Mouse (Mus musculus) embryo, embryonic 11.5 days (tissue): Measurements from ENCODE around the gene Tbc1d22a.

Experiments
- DNase-seq: peaks from one replicate; pipeline ENCODE4 v3.0.0-alpha.2; 2012; ENCODE audit warnings: low read depth, low spot score

Tbc1d22a gene

GRCm38 (mm10) chr15:86439015-86439796 is 224.9 kb downstream of the Tbc1d22a start:
- DNase-seq: no peak

- DNase-seq: no peak
Measured at GRCm38 (mm10) chr15:86444271-86444670, 230.0 kb downstream of the Tbc1d22a start.

GRCm38 (mm10) chr15:86446064-86446463 is 231.8 kb downstream of the Tbc1d22a start:
- no peak for DNase-seq

- DNase-seq: no peak
Measured at GRCm38 (mm10) chr15:86447251-86447650, 233.0 kb downstream of the Tbc1d22a start.

- DNase-seq: no peak
Measured at GRCm38 (mm10) chr15:86449236-86449635, 235.0 kb downstream of the Tbc1d22a start.

GRCm38 (mm10) chr15:86449794-86450193 is 235.5 kb downstream of the Tbc1d22a start:
- DNase-seq: no peak

- DNase-seq: no peak
Measured at GRCm38 (mm10) chr15:86459413-86459812, 245.2 kb downstream of the Tbc1d22a start.

- DNase-seq: no peak
Measured at GRCm38 (mm10) chr15:86462636-86463035, 248.4 kb downstream of the Tbc1d22a start.

GRCm38 (mm10) chr15:86468082-86468481 is 253.8 kb downstream of the Tbc1d22a start:
- no peak for DNase-seq

GRCm38 (mm10) chr15:86471136-86471535 is 256.9 kb downstream of the Tbc1d22a start:
- no peak for DNase-seq

GRCm38 (mm10) chr15:86473473-86473872 is 259.2 kb downstream of the Tbc1d22a start:
- no peak for DNase-seq

- DNase-seq: no peak
Measured at GRCm38 (mm10) chr15:86474951-86475350, 260.7 kb downstream of the Tbc1d22a start.

GRCm38 (mm10) chr15:86476483-86476882 is 262.2 kb downstream of the Tbc1d22a start:
- DNase-seq: no peak

GRCm38 (mm10) chr15:86477032-86477431 is 262.8 kb downstream of the Tbc1d22a start:
- DNase-seq: no peak

GRCm38 (mm10) chr15:86477471-86477992 is 263.3 kb downstream of the Tbc1d22a start:
- DNase-seq: no peak

- no peak for DNase-seq
Measured at GRCm38 (mm10) chr15:86478685-86479502, 264.6 kb downstream of the Tbc1d22a start.

- DNase-seq: no peak
Measured at GRCm38 (mm10) chr15:86482362-86482761, 268.1 kb downstream of the Tbc1d22a start.

GRCm38 (mm10) chr15:86485815-86486214 is 271.6 kb downstream of the Tbc1d22a start:
- no peak for DNase-seq

- no peak for DNase-seq
Measured at GRCm38 (mm10) chr15:86487359-86487758, 273.1 kb downstream of the Tbc1d22a start.

GRCm38 (mm10) chr15:86491434-86492099 is 277.3 kb downstream of the Tbc1d22a start:
- no peak for DNase-seq

- DNase-seq: no peak
Measured at GRCm38 (mm10) chr15:86492636-86493035, 278.4 kb downstream of the Tbc1d22a start.

GRCm38 (mm10) chr15:86496209-86496608 is 281.9 kb downstream of the Tbc1d22a start:
- no peak for DNase-seq
